Mouse (Mus musculus) stomach, postnatal 0 days (tissue): Measurements from ENCODE around the gene Ssc5d.

Source experiments
- CTCF ChIP-seq: IDR thresholded peaks from 2 replicates; pipeline ENCODE4 v1.5.1; 2016; ENCODE audit warnings: antibody characterized with exemption, low read depth, mild to moderate bottlenecking, moderate library complexity
- EP300 ChIP-seq: optimal IDR thresholded peaks from 2 replicates; pipeline ENCODE3; 2016; ENCODE audit warnings: antibody characterized with exemption

- TF ChIP-seq CTCF = no peak
- no peak for TF ChIP-seq EP300
Measured at GRCm38 (mm10) chr7:4971710-4972109, 46.1 kb downstream of the Ssc5d start.
